Mouse (Mus musculus): ENCODE results near the gene Pigt.

Pigt gene

GRCm38 (mm10) chr2:164486258-164487114 is 10.8 kb upstream of the Pigt start:
- peak; percentile 30 to 49 for DNase-seq

GRCm38 (mm10) chr2:164487115-164487527 is 10.2 kb upstream of the Pigt start:
- DNase-seq = no peak

- DNase-seq = no peak
These were observed 9.5 kb upstream of the Pigt start for GRCm38 (mm10) chr2:164487812-164488211.

- DNase-seq = no peak
These were observed 3.2 kb upstream of the Pigt start for GRCm38 (mm10) chr2:164494126-164494525.

GRCm38 (mm10) chr2:164496331-164496730 is 989 bp upstream of the Pigt start:
- no peak for DNase-seq

- DNase-seq = no peak
These were observed 460 bp downstream of the Pigt start for GRCm38 (mm10) chr2:164497691-164498268.

- DNase-seq = no peak
These were observed 2.0 kb downstream of the Pigt start for GRCm38 (mm10) chr2:164499317-164499716.

GRCm38 (mm10) chr2:164500511-164500910 is 3.2 kb downstream of the Pigt start:
- peak in 1 of 2 experiments; percentile 71 for DNase-seq

GRCm38 (mm10) chr2:164504919-164505318 is 7.6 kb downstream of the Pigt start:
- no peak for DNase-seq

- no peak for DNase-seq
These were observed 8.5 kb downstream of the Pigt start for GRCm38 (mm10) chr2:164505619-164506347.

GRCm38 (mm10) chr2:164507811-164508210 is 10.5 kb downstream of the Pigt start:
- DNase-seq = no peak

- DNase-seq = peak; percentile 52 to 67
These were observed 13.4 kb downstream of the Pigt start for GRCm38 (mm10) chr2:164510621-164511190.

GRCm38 (mm10) chr2:164512121-164512909 is 15.0 kb downstream of the Pigt start:
- DNase-seq = no peak

- peak; percentile 35 to 61 for DNase-seq
These were observed 16.1 kb downstream of the Pigt start for GRCm38 (mm10) chr2:164513389-164513788.

GRCm38 (mm10) chr2:164514916-164515315 is 17.6 kb downstream of the Pigt start:
- no peak for DNase-seq

GRCm38 (mm10) chr2:164515897-164516296 is 18.6 kb downstream of the Pigt start:
- no peak for DNase-seq

GRCm38 (mm10) chr2:164516592-164516991 is 19.3 kb downstream of the Pigt start:
- no peak for DNase-seq

GRCm38 (mm10) chr2:164517485-164518221 is 20.3 kb downstream of the Pigt start:
- DNase-seq = peak; percentile 44 to 73

- no peak for DNase-seq
These were observed 21.2 kb downstream of the Pigt start for GRCm38 (mm10) chr2:164518266-164519170.

- no peak for DNase-seq
These were observed 21.8 kb downstream of the Pigt start for GRCm38 (mm10) chr2:164519171-164519526.

- DNase-seq = peak; percentile 64 to 77
These were observed 23.5 kb downstream of the Pigt start for GRCm38 (mm10) chr2:164520782-164521181.
